Mouse (Mus musculus): ENCODE data around the gene Hmcn2. TPM values are rescaled to one million over a fixed set of nuclear protein-coding genes. Genes with fewer than 3 reads are reported as not detected.
A peak's percentile ranks its signal among the peaks of the same experiment; 100 is the strongest.

Gene Hmcn2
- polyA plus RNA-seq, 1 experiment from 2014 or later: 5.6 TPM

DNA sequence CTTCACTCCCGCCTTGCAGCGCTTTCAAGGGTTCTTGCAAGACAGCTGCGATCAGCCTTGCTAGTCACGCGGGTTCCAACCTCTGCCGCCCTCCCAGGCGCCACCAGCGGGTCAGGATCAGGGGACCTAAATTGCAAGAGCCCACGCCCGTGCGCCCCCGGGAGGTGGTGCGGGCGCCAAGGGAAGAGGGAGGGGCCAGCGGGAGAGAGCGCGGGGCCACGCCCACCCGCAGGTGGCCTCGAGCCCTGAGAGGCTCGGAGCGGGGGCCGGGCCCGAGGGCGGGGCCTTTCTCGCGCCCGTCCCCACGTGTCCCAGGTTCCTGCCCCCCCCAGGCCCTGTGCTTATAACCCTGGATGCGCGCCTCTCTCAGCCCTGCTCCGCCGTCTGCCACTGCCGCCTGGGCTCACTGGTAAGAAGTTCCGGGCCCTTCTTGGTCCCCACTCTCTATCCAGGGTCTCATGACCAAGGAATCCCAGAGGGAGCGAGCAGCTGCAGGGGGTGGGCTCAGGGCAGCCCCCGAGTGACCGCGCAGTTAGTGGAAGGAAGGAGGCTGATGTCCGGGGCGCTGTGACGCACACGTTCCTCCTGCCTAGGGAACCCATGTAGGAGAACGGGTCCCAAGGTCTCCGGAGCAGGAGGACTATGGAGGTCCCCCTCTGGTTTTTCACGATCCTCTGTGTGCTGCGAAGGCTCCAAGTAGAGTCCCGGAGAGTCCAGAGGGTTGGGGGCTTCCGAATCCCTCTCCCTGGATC is 155.9 kb downstream of the Hmcn2 start, which contains the start of gene Ass1:
Ass1 (plus strand) TSS at position 277 of the 752 bp plus-strand sequence.
- WGBS: under 1% methylated on average over 48 of the region's 49 CpGs
- peak within 1 kb of the TSS; percentile 70 for H3K27ac ChIP-seq (ENCODE audit: low read length)

DNA sequence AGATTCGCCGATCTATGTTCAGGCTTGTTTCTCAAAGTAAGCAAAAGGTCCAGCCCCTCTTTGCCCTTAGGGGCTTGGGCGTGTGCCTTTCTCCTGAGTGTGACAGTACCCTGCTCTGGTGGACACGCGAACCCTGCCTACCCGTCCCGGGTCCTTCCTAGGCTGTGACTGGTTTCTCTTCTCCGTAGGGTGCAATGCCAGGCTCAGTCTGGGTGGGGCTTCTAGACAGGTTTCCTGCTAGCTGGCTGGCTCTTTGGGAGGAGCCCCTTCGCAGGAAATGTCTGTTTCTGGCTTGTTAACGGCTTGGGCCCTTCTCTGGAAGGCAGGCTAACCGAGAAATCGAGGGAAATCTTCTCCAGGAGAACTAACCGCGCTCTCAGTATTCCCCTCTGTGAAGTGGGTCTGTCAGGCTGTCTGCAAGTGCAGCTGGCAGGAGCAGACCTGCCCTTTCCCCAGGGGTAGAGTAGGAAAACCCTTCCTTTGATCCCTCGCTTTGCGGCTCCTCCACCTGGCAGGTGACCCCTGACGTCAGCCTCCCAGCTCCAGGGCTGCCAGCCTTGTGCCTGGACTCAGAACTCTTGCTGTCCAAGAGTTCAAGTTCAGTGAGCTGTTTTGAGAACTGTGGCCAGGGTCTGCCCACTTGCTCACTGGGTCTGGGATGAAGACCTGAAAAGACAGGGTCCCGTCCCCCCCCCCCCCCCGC is 156.6 kb downstream of the Hmcn2 start:
- Histone ChIP-seq H3K4me2 (ENCODE audit: low read depth, low read length) (peak overlapping the region; percentile 77), H3K9me3 (replicated peaks; ENCODE audit: control insufficient read depth, low read length) (no peaks in the 10 kb centered on the region), H3K9ac (ENCODE audit: low read length) (peak overlapping the region; percentile 73), H3K27ac (ENCODE audit: low read length) (peak overlapping the region; percentile 70), H3K4me3 (replicated peaks; ENCODE audit: low read length) (peak overlapping the region; percentile 57), H3K4me1 (ENCODE audit: control insufficient read depth, insufficient read depth, low read length) (peaks cover 7% of the 10 kb centered on the region), H3K27me3 (ENCODE audit: control insufficient read depth, insufficient read depth, low read length) (0 out of 2 replicates have a peak, but pooled peaks cover 3% of the 10 kb centered on the region), H3K36me3 (ENCODE audit: control insufficient read depth, insufficient read depth, low read length) (no peaks in the 10 kb centered on the region)
- peak; percentile 23; the same call in 1 of the 2 replicates for ATAC-seq (ENCODE audit: insufficient read depth, low FRiP score)
- 8% methylated on average over 19 of the region's 19 CpGs for WGBS

More for the DNA sequence above, 155.9 kb downstream of the Hmcn2 start, which contains the start of gene Ass1:
- Histone ChIP-seq H3K4me2 (ENCODE audit: low read depth, low read length) (peak within 1 kb of the TSS; percentile 77), H3K36me3 (ENCODE audit: control insufficient read depth, insufficient read depth, low read length) (no peaks in the 10 kb centered on the region), H3K27me3 (ENCODE audit: control insufficient read depth, insufficient read depth, low read length) (0 out of 2 replicates have a peak, but pooled peaks cover 3% of the 10 kb centered on the region), H3K4me1 (ENCODE audit: control insufficient read depth, insufficient read depth, low read length) (peaks cover 6% of the 10 kb centered on the region), H3K4me3 (replicated peaks; ENCODE audit: low read length) (peak within 1 kb of the TSS; percentile 57), H3K9ac (ENCODE audit: low read length) (peak within 1 kb of the TSS; percentile 73), H3K9me3 (replicated peaks; ENCODE audit: control insufficient read depth, low read length) (no peaks in the 10 kb centered on the region)
- ATAC-seq (ENCODE audit: insufficient read depth, low FRiP score): peak; percentile 93

DNA sequence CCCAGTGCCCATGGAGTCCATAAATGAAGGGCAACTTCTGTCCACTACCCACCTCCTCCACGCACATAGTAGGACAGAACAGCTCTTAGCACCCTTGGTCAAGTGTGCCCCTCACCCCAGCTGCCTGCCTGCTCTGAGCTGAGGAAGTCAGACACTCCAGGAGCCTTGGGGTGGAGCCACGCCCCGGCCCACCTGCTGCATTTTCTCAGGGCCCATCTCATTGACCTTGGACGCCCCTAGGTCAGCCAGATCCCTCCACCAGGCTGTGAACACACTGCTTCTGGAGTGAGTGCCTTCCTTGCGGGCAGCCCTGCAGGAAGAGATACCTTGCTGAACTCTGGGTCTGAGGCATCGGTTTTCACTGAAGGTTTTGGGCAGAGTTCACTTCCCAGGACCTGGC is 157.4 kb downstream of the Hmcn2 start:
- WGBS: 39% methylated on average over 6 of the region's 6 CpGs
- H3K27ac ChIP-seq (ENCODE audit: low read length): no peak overlapping the region
- peak overlapping the region; percentile 10; the same call in 1 of the 2 replicates for H3K4me3 ChIP-seq (replicated peaks; ENCODE audit: low read length)
- ATAC-seq (ENCODE audit: insufficient read depth, low FRiP score): no peak
- peak overlapping the region; percentile 77 for H3K4me2 ChIP-seq (ENCODE audit: low read depth, low read length)
- peaks cover 15% of the 10 kb centered on the region for H3K4me1 ChIP-seq (ENCODE audit: control insufficient read depth, insufficient read depth, low read length)
- H3K36me3 ChIP-seq (ENCODE audit: control insufficient read depth, insufficient read depth, low read length): no peaks in the 10 kb centered on the region
- no peaks in the 10 kb centered on the region for H3K9me3 ChIP-seq (replicated peaks; ENCODE audit: control insufficient read depth, low read length)
- H3K9ac ChIP-seq (ENCODE audit: low read length): peak overlapping the region; percentile 46; the same call in 1 of the 2 replicates
- H3K27me3 ChIP-seq (ENCODE audit: control insufficient read depth, insufficient read depth, low read length): 0 out of 2 replicates have a peak, but pooled peaks cover 3% of the 10 kb centered on the region

DNA sequence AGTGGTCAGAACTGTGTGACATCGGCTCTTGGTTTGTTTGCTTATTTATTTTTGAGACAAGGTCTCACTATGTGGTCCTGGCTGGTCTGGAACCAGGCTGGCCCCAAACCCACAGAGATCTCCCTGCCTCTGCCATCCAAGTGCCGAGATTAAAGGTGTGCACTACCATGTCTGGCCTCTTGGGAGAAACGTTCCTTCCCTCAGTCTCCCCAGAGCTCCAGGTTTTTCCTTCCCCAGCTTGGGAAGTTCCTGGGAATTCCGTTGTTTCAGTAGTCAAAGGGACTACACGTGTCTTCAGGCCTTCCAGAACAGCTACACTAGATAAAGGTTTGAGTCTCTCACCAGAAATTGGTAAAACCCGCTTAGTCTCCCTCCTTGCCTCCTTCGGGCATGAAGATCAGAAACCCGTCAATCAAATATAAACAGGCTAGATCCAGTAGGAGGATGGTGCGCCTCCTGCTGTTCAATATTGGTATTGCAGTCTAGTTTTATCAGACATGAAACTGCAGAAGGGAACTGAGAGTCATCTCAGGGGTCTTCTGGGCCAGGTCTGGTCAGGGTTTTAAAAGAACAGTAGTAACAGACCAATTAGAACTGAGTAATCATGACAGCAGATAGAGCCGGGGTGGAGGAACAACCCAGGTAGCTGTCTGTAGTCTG is 158.3 kb downstream of the Hmcn2 start:
- no peak for ATAC-seq (ENCODE audit: insufficient read depth, low FRiP score)
- H3K4me1 ChIP-seq (ENCODE audit: control insufficient read depth, insufficient read depth, low read length): peaks cover 16% of the 10 kb centered on the region
- no peak overlapping the region for H3K4me2 ChIP-seq (ENCODE audit: low read depth, low read length)
- WGBS: 48% methylated on average over 10 of the region's 10 CpGs
- H3K27ac ChIP-seq (ENCODE audit: low read length): no peak overlapping the region
- no peak overlapping the region for H3K9ac ChIP-seq (ENCODE audit: low read length)
- no peak overlapping the region for H3K4me3 ChIP-seq (replicated peaks; ENCODE audit: low read length)
- no peaks in the 10 kb centered on the region for H3K9me3 ChIP-seq (replicated peaks; ENCODE audit: control insufficient read depth, low read length)
- H3K36me3 ChIP-seq (ENCODE audit: control insufficient read depth, insufficient read depth, low read length): no peaks in the 10 kb centered on the region
- H3K27me3 ChIP-seq (ENCODE audit: control insufficient read depth, insufficient read depth, low read length): 0 out of 2 replicates have a peak, but pooled peaks cover 3% of the 10 kb centered on the region

GRCm38 (mm10) chr2:31473941-31474340 is 159.7 kb downstream of the Hmcn2 start:
- 72% methylated on average over 4 of the region's 4 CpGs for WGBS

GRCm38 (mm10) chr2:31474686-31475085 is 160.5 kb downstream of the Hmcn2 start:
- WGBS: 66% methylated on average over 5 of the region's 5 CpGs

More at GRCm38 (mm10) chr2:31473941-31474340, 159.7 kb downstream of the Hmcn2 start:
- no peak overlapping the region for H3K4me2 ChIP-seq (ENCODE audit: low read depth, low read length)
- ATAC-seq (ENCODE audit: insufficient read depth, low FRiP score): no peak
- H3K4me3 ChIP-seq (replicated peaks; ENCODE audit: low read length): no peak overlapping the region
- H3K9me3 ChIP-seq (replicated peaks; ENCODE audit: control insufficient read depth, low read length): no peaks in the 10 kb centered on the region
- no peak overlapping the region for H3K27ac ChIP-seq (ENCODE audit: low read length)
- peaks cover 16% of the 10 kb centered on the region for H3K4me1 ChIP-seq (ENCODE audit: control insufficient read depth, insufficient read depth, low read length)
- no peaks in the 10 kb centered on the region for H3K36me3 ChIP-seq (ENCODE audit: control insufficient read depth, insufficient read depth, low read length)
- H3K27me3 ChIP-seq (ENCODE audit: control insufficient read depth, insufficient read depth, low read length): 0 out of 2 replicates have a peak, but pooled peaks cover 3% of the 10 kb centered on the region
- H3K9ac ChIP-seq (ENCODE audit: low read length): no peak overlapping the region

GRCm38 (mm10) chr2:31476107-31476820 is 162.0 kb downstream of the Hmcn2 start:
- peaks cover 9% of the 10 kb centered on the region for H3K4me1 ChIP-seq (ENCODE audit: control insufficient read depth, insufficient read depth, low read length)
- H3K27ac ChIP-seq (ENCODE audit: low read length): no peak overlapping the region
- no peaks in the 10 kb centered on the region for H3K9me3 ChIP-seq (replicated peaks; ENCODE audit: control insufficient read depth, low read length)
- peak; percentile 33; the same call in 1 of the 2 replicates for ATAC-seq (ENCODE audit: insufficient read depth, low FRiP score)
- H3K4me3 ChIP-seq (replicated peaks; ENCODE audit: low read length): no peak overlapping the region
- H3K27me3 ChIP-seq (ENCODE audit: control insufficient read depth, insufficient read depth, low read length): no peaks in the 10 kb centered on the region
- WGBS: 53% methylated on average over 10 of the region's 10 CpGs
- no peak overlapping the region for H3K9ac ChIP-seq (ENCODE audit: low read length)
- H3K4me2 ChIP-seq (ENCODE audit: low read depth, low read length): no peak overlapping the region
- H3K36me3 ChIP-seq (ENCODE audit: control insufficient read depth, insufficient read depth, low read length): no peaks in the 10 kb centered on the region

More at GRCm38 (mm10) chr2:31474686-31475085, 160.5 kb downstream of the Hmcn2 start:
- Histone ChIP-seq H3K4me2 (ENCODE audit: low read depth, low read length) (no peak overlapping the region), H3K9me3 (replicated peaks; ENCODE audit: control insufficient read depth, low read length) (no peaks in the 10 kb centered on the region), H3K9ac (ENCODE audit: low read length) (no peak overlapping the region), H3K27me3 (ENCODE audit: control insufficient read depth, insufficient read depth, low read length) (no peaks in the 10 kb centered on the region), H3K4me1 (ENCODE audit: control insufficient read depth, insufficient read depth, low read length) (peaks cover 12% of the 10 kb centered on the region), H3K4me3 (replicated peaks; ENCODE audit: low read length) (no peak overlapping the region), H3K36me3 (ENCODE audit: control insufficient read depth, insufficient read depth, low read length) (no peaks in the 10 kb centered on the region), H3K27ac (ENCODE audit: low read length) (no peak overlapping the region)
- ATAC-seq (ENCODE audit: insufficient read depth, low FRiP score): no peak
